Mouse (Mus musculus) left cerebral cortex, adult 11 months (tissue): ENCODE measurements around the gene Hs6st3.

ENCODE experiments used
- DNase-seq: peaks from one replicate; pipeline ENCODE4 v3.0.0; 2022; ENCODE audit warnings: low spot score

The Hs6st3 gene

DNA sequence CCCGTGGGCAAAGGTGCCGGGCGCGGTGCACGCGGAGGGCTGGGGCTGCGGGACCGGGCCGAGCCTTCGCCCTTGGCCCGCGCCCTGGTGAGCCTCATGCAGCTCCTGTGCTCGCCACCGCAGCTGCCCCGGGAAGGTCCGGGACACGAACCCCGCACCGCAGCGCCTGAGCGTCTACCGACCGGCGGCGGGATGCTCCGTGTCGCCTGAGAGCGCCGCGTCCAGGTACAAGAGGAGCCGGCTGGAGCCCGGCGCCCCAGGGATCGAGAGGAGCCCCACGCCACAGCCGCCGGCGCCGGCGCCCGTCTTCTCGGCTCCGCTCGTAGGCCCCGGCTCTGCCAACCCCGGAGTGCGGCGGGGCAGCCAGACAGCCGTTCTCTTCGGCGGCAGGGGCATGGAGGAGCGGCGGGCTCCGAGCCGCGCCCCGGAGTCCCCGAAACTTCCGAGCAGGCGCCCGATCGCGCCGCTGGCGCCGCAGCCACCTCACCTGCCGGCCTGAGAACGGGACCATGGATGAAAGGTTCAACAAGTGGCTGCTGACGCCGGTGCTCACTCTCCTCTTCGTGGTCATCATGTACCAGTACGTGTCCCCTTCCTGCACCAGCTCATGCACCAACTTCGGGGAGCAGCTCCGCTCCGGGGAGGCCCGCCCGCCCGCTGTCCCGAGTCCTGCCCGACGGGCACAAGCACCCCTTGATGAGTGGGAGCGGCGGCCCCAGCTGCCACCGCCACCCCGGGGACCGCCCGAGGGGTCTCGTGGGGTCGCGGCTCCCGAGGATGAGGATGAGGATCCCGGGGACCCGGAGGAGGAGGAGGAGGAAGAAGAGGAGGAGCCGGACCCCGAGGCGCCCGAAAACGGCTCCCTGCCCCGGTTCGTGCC, at the start of gene Hs6st3:
Gene Hs6st3 (plus strand): TSS at position 436 of the 880 bp plus-strand sequence.
- no peak for DNase-seq

DNA sequence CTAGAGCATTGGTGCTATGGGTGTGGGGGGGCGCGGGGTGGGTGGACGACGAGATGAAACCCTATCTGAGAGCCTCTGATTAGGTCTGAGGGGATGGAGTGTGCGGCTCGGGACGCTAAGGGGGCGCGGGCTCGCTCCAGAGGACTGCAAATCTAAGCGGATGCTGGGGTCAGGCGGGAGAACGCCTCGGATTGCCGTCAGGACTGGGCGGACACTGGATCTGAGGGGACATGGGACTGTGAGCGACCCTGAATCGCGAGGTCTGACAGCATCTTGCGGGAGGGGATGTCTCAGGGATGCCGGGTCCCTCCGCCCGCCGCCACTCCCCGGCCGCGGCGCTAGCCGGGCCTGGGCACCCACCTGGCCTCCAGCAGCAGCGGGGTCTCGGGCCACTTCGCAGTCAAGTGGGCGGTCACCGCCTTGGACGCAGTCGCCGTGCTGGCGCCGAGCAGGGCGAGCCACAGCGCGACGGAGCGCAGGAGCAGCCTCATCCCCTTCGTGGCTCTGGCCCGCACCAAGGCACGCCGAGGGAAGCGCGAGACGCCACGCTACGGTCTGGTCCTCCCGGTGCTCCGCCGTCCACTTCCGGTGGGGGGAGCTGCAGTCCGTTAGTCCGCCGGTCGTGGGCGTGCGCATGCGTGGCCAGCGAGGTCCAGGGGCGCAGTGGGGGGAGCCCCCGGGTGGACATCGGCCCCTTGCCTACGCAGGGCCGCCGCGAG, 39.1 kb upstream of the Hs6st3 start, which contains the start of gene Uggt2:
Gene Uggt2 (minus strand): TSS at position 580 of the 719 bp plus-strand sequence.
- DNase-seq = peak; percentile 58

- no peak for DNase-seq
Observed at GRCm38 (mm10) chr14:119099570-119099891, 38.6 kb upstream of the Hs6st3 start.

DNA sequence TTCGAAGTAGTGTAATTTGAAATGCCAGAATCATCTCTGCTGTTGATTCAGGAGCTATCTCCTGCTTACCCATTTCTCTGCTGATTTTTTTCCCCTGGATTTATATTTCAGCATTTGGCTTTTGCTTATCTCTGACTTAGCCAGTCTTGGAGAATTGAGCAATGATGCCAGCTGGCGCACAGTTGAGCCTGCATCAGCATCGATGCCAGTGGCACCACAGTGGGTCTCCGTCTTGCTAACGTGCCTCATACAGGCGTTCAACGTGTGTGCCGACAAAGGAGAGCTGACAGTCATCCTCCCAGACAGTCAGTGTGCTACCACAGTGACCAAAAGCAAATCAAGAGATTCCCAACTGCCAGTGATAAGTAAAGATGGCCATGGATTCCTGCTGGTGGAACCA, 30.6 kb upstream of the Hs6st3 start:
- DNase-seq = no peak

- no peak for DNase-seq
Observed at GRCm38 (mm10) chr14:119108776-119109301, 29.3 kb upstream of the Hs6st3 start.

DNA sequence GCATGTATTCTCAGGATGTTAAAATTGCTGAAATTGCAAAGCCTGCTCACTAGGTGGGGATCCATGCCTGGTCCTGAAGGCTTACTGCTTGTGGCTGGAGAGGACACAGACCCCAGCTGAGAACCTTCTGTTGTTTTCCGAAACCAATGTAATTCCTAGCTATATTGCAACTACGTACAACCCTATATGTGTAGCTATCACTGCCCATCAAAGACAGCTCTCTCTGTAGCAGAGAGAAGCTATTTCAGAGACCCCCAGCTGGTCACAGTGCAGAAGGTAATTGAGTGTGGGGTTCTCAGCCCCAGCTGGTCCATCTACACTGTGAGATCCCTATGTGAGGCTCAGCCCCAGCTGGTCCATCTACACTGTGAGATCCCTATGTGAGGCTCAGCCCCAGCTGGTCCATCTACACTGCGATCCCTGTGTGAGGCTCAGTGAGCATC, 28.3 kb upstream of the Hs6st3 start:
- no peak for DNase-seq

DNA sequence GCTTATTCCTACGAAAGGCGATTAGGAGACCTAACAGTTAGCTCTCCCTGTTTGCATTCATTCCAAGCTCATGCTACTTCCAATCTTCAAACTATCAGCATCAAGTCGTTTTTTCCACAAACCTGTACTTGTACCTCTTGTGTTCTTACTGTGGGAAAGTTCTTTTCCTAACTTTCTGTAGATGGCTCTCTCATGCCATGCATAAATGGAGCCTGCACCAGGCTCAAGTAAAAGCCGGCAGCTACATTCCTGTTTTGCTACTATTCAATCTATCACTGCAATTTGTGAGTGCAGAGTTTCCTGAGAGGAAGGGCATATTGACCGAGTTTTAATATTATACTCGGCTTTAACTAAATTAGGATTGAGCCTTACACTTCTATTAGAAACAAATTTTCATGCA, 25.6 kb upstream of the Hs6st3 start:
- DNase-seq = no peak

GRCm38 (mm10) chr14:119123582-119123981, 14.6 kb upstream of the Hs6st3 start:
- no peak for DNase-seq

DNA sequence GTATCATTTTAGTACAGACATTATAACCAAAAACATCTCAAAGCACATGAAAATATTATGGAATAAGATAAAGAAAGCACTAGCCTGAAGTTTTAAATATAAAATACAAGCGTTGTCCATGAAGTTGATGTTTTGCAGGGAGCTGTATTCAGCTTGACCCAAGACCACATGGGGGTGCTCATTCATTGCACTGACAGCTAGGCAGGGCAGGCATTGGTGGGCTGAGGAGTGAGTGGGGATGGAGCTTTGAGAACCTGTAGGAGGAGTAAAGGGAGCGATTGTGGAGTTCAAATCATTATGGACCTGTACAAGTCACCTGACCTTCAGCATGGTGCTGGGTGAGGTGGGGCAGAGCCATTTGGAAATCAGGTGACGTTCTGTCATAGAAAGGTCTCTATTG, 14.1 kb upstream of the Hs6st3 start:
- DNase-seq = no peak

- DNase-seq = no peak
Observed at GRCm38 (mm10) chr14:119125840-119126239, 12.3 kb upstream of the Hs6st3 start.

DNA sequence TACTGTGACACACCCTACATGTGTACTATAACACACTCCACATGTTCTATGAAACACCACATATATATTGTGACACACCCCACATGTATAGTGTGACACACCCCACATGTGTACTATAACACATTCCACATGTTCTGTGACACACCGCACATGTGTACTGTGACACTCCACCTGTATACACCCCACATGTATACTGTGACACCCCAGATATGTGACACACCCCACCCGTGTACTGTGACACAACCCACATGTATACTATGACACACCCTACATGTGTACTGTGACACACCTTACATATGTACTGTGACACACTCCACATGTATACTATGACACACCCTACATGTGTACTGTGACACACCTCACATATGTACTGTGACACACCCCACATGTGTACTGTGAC, 10.8 kb upstream of the Hs6st3 start:
- no peak for DNase-seq

GRCm38 (mm10) chr14:119137512-119137905, 632 bp upstream of the Hs6st3 start:
- peak; percentile 75 for DNase-seq

DNA sequence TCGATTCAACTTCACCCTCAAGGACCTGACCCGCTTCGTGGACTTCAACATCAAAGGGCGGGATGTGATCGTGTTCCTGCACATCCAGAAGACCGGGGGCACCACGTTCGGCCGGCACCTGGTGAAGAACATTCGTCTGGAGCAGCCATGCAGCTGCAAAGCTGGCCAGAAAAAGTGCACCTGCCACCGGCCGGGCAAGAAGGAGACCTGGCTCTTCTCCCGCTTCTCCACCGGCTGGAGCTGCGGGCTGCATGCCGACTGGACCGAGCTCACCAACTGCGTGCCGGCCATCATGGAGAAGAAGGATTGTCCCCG, 602 bp downstream of the Hs6st3 start:
- DNase-seq = no peak

- DNase-seq = no peak
Observed at GRCm38 (mm10) chr14:119139381-119139950, 1.3 kb downstream of the Hs6st3 start.

DNA sequence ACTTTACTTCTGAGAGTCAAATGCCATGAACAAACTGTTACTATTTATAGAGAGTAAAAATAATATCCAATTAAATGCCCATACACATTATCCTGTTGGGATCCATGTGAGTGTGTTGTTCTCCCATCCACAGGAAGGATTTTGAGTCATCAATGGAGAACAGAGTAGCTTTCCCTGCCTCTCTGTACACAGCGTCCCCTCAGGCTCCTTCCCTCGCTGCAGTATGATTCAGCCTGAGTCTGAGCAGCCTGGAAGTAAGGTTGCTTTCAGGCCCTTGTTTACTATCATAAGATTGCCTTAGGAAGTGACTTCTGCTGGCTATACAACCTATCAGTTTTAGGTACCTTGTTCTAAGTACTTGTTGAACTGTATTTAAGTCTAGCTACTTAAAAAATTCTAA, 14.9 kb downstream of the Hs6st3 start:
- no peak for DNase-seq

DNA sequence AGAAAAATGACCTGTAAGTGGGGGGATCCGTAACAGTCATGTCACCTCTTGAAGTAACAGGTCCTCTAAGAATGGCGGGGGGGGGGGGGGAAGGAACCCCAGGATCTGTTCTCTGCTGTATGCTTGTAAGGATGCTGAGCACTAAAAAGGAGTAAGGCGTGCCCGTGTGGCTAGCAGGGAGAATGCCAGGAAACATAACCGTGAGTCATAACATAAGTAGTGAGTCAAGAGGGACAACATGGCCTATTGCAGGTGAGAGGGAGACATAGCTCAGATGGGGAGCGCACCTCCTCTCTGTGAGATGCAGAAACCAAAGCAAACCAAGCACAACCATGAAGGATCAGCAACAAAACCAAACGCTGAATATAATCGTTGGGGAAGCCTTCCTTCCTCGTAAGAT, 55.8 kb downstream of the Hs6st3 start:
- DNase-seq = no peak

- no peak for DNase-seq
Observed at GRCm38 (mm10) chr14:119203508-119203907, 65.4 kb downstream of the Hs6st3 start.

DNA sequence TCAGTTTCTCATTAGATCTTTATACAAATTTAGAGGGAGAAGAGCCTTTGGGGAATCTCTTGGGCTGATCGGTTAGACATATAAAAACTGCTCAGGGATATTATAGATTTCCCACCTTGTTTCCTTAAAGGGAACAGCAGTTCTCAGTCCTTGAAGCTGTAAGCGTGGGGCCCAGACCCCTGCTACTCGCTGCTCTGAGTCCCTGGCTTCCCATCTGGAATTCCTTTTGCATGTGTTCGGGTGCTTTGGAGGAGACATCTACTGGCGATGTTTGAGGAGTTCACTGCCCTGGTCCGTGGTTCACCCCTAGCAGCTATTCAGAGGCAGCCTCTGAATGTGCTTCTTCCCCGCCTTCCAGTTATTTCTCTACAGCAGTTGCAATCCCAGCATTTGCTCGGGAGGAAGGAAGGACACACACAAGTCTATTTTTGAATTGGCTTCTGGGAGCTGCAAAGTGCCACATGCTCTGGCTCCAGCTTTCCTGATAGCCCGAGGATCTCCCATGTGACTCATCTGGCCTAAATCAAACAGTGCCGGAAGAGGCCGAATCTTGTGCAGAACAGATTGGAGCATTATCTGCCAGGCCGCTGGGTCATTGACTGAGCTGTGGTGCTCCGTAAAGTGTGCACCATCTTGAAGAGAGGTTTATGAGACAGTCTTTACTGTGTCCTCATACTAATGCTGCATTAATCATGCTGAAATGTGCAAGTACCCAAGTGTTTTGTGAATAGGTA, 77.6 kb downstream of the Hs6st3 start:
- DNase-seq = no peak

GRCm38 (mm10) chr14:119227709-119228338, 89.7 kb downstream of the Hs6st3 start:
- no peak for DNase-seq

DNA sequence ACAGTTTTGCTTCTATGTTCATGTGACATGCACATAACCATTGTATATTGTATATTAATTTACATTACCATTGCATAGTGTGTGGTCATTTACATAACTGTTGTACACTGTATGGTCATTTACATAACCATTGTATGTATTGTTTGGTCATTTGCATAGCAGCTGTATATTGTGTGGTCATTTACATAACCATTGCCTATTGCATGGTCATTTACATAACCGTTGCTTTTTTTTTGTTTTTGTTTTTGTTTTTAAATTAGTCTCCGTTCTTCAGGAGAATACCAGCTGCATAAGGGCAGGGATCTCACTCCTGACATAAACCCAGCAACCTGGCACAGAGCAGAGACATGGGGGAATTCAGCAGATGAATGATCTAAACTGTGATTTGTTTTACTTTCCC, 95.5 kb downstream of the Hs6st3 start:
- no peak for DNase-seq

DNA sequence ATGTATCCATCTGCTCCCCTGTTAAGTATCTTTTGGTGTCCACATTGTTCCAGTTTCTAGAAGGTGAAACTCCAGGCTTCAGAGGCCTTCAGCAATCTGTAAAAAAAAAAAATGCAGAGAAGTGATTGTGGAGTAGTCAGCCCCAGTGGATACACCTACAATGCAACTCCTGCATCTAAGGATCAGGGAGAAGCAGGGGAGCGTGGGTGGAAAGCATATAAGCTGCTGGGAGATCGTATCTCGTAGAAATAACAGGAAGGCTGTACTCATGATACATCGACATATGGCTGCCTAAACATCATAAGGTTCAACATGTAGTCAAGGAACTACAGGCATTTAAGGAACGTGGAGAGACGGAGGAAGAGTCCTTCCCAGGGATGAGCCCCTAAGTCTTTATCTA, 109.0 kb downstream of the Hs6st3 start:
- no peak for DNase-seq
